Mouse (Mus musculus) lung, postnatal 0 days (tissue): ENCODE data around the gene Gpr183.

Experiments used
- CTCF ChIP-seq: IDR thresholded peaks from 2 replicates; pipeline ENCODE4 v1.5.1; 2016; ENCODE audit warnings: antibody characterized with exemption, mild to moderate bottlenecking
- EP300 ChIP-seq: IDR thresholded peaks from 2 replicates; pipeline ENCODE4 v1.6.1; 2016; ENCODE audit warnings: antibody characterized with exemption, mild to moderate bottlenecking, control low read depth

- TF ChIP-seq CTCF (no peak), EP300 (no peak)
These were observed 18.3 kb downstream of the Gpr183 start for GRCm38 (mm10) chr14:121946728-121947127.
